Mouse (Mus musculus): ENCODE data around the gene Hmgb3.
"Not testable (repeated sequence)": the region's sequence is repeated elsewhere in the genome, so short reads cannot be mapped to it uniquely, and the experiment has no call there.

Gene Hmgb3

GRCm38 (mm10) chrX:71555415-71556114 lies at the start of gene Hmgb3:
Gene Hmgb3, plus strand, starts transcription at chrX:71555918.
- peak; percentile 74 to 83 for DNase-seq (ENCODE audit: low spot score in 2 of 2)

- not testable (repeated sequence) for DNase-seq (ENCODE audit: low spot score in 2 of 2)
Measured at GRCm38 (mm10) chrX:71506591-71506990, 49.1 kb upstream of the Hmgb3 start.

- DNase-seq (ENCODE audit: low spot score in 2 of 2), result no peak
Measured at GRCm38 (mm10) chrX:71519252-71519651, 36.5 kb upstream of the Hmgb3 start.

- no peak for DNase-seq (ENCODE audit: low spot score in 2 of 2)
Measured at GRCm38 (mm10) chrX:71522889-71523288, 32.8 kb upstream of the Hmgb3 start.

GRCm38 (mm10) chrX:71524310-71524709 lies 31.4 kb upstream of the Hmgb3 start:
- no peak for DNase-seq (ENCODE audit: low spot score in 2 of 2)

GRCm38 (mm10) chrX:71525593-71526299 lies 30.0 kb upstream of the Hmgb3 start:
- DNase-seq (ENCODE audit: low spot score in 2 of 2), result no peak

GRCm38 (mm10) chrX:71527461-71527860 lies 28.3 kb upstream of the Hmgb3 start:
- no peak for DNase-seq (ENCODE audit: low spot score in 2 of 2)

- DNase-seq (ENCODE audit: low spot score in 2 of 2), result no peak
Measured at GRCm38 (mm10) chrX:71528150-71528549, 27.6 kb upstream of the Hmgb3 start.

GRCm38 (mm10) chrX:71528646-71529045 lies 27.1 kb upstream of the Hmgb3 start:
- no peak for DNase-seq (ENCODE audit: low spot score in 2 of 2)

- DNase-seq (ENCODE audit: low spot score in 2 of 2), result no peak
Measured at GRCm38 (mm10) chrX:71532635-71533034, 23.1 kb upstream of the Hmgb3 start.

GRCm38 (mm10) chrX:71534102-71534501 lies 21.6 kb upstream of the Hmgb3 start:
- no peak for DNase-seq (ENCODE audit: low spot score in 2 of 2)

- DNase-seq (ENCODE audit: low spot score in 2 of 2), result no peak
Measured at GRCm38 (mm10) chrX:71537791-71538190, 17.9 kb upstream of the Hmgb3 start.

GRCm38 (mm10) chrX:71540821-71541510 lies 14.8 kb upstream of the Hmgb3 start:
- DNase-seq (ENCODE audit: low spot score in 2 of 2), result no peak

- DNase-seq (ENCODE audit: low spot score in 2 of 2), result no peak
Measured at GRCm38 (mm10) chrX:71544731-71545130, 11.0 kb upstream of the Hmgb3 start.

- DNase-seq (ENCODE audit: low spot score in 2 of 2), result no peak
Measured at GRCm38 (mm10) chrX:71545163-71545562, 10.6 kb upstream of the Hmgb3 start.

- DNase-seq (ENCODE audit: low spot score in 2 of 2), result peak in 1 of 2 experiments; percentile 18
Measured at GRCm38 (mm10) chrX:71556115-71556941, 610 bp downstream of the Hmgb3 start.

GRCm38 (mm10) chrX:71556965-71557491 lies 1.3 kb downstream of the Hmgb3 start:
- DNase-seq (ENCODE audit: low spot score in 2 of 2), result peak in 1 of 2 experiments; percentile 6

- DNase-seq (ENCODE audit: low spot score in 2 of 2), result no peak
Measured at GRCm38 (mm10) chrX:71559336-71559735, 3.6 kb downstream of the Hmgb3 start.

GRCm38 (mm10) chrX:71560796-71561195 lies 5.1 kb downstream of the Hmgb3 start:
- DNase-seq (ENCODE audit: low spot score in 2 of 2), result no peak

GRCm38 (mm10) chrX:71573132-71573900 lies 17.6 kb downstream of the Hmgb3 start:
- DNase-seq (ENCODE audit: low spot score in 2 of 2), result no peak

GRCm38 (mm10) chrX:71575550-71575949 lies 19.8 kb downstream of the Hmgb3 start:
- DNase-seq (ENCODE audit: low spot score in 2 of 2), result no peak
